Mouse (Mus musculus) thymus, adult 2 months (tissue): ENCODE data around the gene Plekhj1.

Experiments
- CTCF ChIP-seq: fragments of 200-500 bp; IDR thresholded peaks from 2 replicates; pipeline ENCODE4 v1.5.1; 2012; ENCODE audit warnings: mild to moderate bottlenecking, control low read depth, low read length, moderate library complexity, borderline replicate concordance; ENCODE audit not compliant: control insufficient read depth, poor library complexity, insufficient read depth; ENCODE audit errors: extremely low read depth
- POLR2A ChIP-seq: fragments of 200-500 bp; IDR thresholded peaks from 2 replicates; pipeline ENCODE4 v1.6.1; 2012; ENCODE audit warnings: mild to moderate bottlenecking, low read length, control low read depth, moderate library complexity; ENCODE audit not compliant: control insufficient read depth, poor library complexity, insufficient read depth; ENCODE audit errors: extremely low read depth

DNA sequence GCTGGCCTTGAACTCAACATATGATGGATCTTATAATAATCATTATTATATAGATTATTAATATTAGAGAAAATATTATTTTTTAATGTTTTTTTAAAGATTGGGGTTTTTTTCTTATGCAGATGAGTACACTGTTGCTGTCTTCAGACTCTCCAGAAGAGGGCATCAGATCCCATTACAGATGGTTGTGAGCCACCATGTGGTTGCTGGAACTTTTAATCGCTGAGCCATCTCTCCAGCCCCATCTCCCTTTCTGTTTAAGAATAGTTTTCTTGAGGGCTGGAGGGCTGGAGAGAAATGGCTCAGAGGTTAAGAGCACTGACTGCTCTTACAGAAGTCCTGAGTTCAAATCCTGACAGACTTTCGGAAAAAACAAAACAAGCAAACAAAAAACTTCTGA, 23.6 kb upstream of the Plekhj1 start:
- no peak for TF ChIP-seq CTCF
- TF ChIP-seq POLR2A, result no peak
